Mouse (Mus musculus): Measurements from ENCODE around the gene Dnaaf2.

Dnaaf2 gene

DNA sequence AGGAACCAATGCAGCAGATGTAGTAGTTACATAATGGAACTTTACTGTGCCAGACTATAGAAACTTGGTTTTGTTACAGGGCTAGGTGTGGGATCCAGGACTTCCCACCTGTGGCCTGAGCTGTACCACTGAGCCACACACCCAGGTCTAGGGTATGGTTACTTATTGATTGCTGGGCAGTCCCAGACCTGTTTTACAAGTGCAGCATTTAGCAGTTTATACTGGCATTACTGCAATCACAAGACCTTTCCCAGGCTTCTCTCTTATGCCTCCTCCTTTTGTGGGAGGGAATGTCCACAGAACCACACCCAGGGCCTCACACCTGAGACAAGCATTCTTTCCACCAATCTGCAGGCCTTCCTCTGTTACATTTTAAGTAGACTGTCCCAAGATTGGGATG, 756 bp upstream of the Dnaaf2 start:
- no peak for DNase-seq (ENCODE audit: low read depth, low spot score)

DNA sequence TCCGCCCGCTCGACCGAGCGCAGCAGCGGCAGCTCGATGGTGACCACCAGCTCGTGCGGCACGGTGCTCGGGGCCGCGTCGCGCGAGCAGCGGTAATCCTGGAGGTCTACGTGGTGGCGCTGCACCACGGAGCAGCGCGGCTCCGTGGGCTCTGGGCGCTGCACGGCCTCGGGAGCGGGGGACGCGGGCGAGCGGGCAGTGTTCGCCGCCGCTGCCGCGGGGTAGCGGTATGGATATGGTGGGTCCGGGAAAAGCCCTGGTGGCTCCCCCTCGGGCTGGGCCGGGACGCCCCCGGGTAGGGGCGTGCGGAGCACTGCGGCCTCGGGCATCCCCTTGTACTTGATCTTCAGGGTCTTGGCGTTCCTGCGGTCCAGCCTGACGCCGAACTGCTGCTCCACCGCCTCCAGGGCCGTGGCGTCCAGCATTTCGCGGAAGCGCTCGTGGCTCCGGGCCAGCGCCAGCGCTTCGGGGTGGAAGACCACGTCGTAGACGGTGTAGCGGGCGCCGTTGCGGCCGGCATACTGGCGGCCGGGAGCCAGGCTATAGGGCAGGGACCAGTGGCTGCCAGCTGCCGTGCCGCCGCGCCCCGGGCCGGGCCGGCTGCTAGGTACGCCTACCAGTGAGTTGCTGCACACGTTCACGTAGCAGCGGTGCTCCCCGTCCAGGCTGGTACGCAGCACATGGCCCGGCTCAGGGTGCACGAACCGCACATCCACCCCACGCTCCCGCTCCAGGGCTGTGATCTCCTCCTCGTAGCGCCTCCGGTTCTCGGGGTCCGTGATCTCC, 658 bp downstream of the Dnaaf2 start:
- peak; percentile 78 for DNase-seq (ENCODE audit: low read depth, low spot score)

- DNase-seq (ENCODE audit: low read depth, low spot score) = peak; percentile 78
Measured at GRCm38 (mm10) chr12:69196444-69197377, 1.5 kb downstream of the Dnaaf2 start, which contains the start of gene Gm49383. Gene Gm49383 (minus strand): TSS chr12:69197104.

DNA sequence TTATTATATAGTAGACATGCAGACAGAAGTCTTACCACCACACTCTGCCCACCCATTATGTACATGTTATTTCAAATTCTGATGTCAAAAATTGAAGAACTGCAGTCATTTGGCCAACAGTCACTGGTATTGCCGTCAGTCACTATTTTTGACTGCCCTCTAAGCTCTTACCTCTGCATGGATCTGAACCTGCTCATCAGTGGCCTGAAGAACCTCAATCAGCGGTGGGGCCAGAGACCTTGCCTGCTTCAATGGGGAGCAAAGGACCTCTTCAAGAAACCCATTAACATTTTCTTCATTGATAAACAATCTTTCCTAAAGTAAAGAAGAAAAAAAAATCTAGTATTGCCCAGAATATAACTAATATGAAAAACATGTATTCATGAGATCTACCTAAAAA, 5.6 kb downstream of the Dnaaf2 start:
- DNase-seq (ENCODE audit: low read depth, low spot score) = no peak

- DNase-seq (ENCODE audit: low read depth, low spot score) = no peak
Measured at GRCm38 (mm10) chr12:69191396-69191795, 6.8 kb downstream of the Dnaaf2 start.

- DNase-seq (ENCODE audit: low read depth, low spot score) = peak; percentile 19
Measured at GRCm38 (mm10) chr12:69190522-69190921, 7.7 kb downstream of the Dnaaf2 start.

GRCm38 (mm10) chr12:69190074-69190473, 8.2 kb downstream of the Dnaaf2 start:
- DNase-seq (ENCODE audit: low read depth, low spot score) = no peak

DNA sequence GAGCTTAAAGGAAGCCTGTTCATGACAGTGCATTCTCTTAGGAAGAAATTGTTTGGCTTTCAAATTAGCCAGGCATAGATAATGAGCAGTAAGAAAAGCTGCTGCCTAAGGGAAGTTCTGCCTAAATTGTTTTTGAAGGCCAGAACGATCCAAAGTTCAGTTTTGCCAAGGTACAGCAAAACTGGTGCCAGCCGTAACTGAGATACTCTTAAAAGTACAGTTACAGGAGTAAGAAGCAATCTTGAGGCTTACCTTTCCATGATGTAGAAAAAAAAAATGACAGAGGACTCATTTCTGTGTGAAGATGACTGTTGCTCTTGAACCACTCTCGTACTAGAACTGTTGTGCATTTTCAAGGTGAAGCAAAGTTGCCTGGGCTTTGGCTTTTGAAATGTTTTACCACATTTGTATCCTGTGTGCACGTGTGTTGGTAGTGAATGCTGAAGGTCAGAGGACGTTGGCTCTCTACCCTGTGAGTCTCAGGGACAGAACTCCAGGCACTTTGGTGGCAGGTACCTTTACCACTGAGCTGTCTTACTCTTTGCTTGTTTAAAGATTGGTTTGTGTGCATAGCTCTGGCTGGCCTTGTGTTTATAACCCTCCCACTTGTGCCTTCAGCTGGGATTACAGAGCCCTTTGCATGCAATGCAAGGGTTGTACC, 11.3 kb downstream of the Dnaaf2 start:
- no peak for DNase-seq (ENCODE audit: low read depth, low spot score)

DNA sequence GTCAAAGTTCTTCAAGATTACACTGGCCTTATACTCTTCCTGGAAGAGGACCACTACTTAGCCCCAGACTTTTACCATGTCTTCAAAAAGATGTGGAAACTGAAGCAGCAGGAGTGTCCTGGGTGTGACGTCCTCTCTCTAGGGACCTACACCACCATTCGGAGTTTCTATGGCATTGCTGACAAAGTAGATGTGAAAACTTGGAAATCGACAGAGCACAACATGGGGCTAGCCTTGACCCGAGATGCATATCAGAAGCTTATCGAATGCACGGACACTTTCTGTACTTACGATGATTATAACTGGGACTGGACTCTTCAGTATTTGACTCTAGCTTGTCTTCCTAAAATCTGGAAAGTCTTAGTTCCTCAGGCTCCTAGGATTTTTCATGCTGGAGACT, 12.9 kb downstream of the Dnaaf2 start:
- DNase-seq (ENCODE audit: low read depth, low spot score) = no peak

DNA sequence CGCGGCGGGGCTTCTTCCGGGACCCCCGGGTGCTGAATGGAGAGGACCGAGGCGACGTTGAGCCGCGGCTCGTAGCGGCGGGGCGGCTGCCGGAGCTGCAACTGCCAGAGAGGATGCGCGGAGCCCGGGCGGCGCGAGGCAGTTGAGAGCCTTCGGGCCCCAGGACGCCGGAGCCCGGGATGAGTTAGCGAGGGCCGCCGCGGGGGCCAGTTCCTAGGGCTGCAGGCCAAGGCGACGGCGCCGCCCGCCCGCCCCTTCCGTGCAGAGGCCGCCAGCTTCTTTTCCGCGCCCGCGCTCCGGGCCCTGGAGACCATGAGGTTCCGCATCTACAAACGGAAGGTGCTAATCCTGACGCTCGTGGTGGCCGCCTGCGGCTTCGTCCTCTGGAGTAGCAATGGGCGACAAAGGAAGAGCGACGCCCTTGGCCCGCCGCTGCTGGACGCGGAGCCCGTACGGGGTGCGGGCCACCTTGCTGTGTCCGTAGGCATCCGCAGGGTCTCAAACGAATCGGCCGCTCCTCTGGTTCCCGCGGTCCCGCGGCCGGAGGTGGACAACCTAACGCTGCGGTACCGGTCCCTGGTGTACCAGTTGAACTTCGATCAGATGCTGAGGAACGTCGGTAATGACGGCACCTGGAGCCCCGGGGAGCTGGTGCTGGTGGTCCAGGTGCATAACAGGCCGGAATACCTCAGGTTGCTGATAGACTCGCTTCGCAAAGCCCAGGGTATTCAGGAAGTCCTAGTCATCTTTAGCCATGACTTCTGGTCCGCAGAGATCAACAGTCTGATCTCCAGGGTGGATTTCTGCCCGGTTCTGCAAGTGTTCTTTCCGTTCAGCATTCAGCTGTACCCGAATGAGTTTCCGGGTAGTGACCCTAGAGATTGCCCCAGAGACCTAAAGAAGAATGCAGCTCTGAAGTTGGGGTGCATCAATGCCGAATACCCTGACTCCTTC, 13.6 kb downstream of the Dnaaf2 start:
- DNase-seq (ENCODE audit: low read depth, low spot score) = no peak

GRCm38 (mm10) chr12:69183583-69184308, 14.5 kb downstream of the Dnaaf2 start, which contains the start of the genes Rpl36al and Mgat2:
Gene Rpl36al (minus strand): TSS chr12:69184083.
Gene Mgat2 (plus strand): TSS chr12:69184157.
- DNase-seq (ENCODE audit: low read depth, low spot score) = peak; percentile 98

- no peak for DNase-seq (ENCODE audit: low read depth, low spot score)
Measured at GRCm38 (mm10) chr12:69181800-69182199, 16.4 kb downstream of the Dnaaf2 start.

- DNase-seq (ENCODE audit: low read depth, low spot score) = no peak
Measured at GRCm38 (mm10) chr12:69179371-69179770, 18.9 kb downstream of the Dnaaf2 start.

DNA sequence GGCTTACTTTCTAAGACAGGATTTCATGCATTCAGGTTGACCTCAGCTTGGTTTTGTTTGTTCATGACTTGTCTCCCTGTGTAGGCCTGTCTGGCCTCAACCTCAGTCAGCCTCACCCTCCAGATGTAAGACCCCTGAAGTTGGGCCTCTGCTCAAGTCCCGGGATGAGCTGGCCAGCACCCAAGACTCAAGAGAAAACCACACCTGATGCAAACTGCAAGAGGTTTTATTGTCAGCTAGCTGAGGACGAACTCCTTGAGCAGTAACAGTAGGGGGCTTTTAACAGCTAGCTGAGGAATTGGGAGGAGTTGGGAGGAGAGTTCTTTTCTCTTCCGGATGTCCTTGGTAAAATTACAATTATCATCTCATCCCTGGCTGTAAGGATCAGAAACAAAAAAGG, 20.7 kb downstream of the Dnaaf2 start:
- no peak for DNase-seq (ENCODE audit: low read depth, low spot score)

DNA sequence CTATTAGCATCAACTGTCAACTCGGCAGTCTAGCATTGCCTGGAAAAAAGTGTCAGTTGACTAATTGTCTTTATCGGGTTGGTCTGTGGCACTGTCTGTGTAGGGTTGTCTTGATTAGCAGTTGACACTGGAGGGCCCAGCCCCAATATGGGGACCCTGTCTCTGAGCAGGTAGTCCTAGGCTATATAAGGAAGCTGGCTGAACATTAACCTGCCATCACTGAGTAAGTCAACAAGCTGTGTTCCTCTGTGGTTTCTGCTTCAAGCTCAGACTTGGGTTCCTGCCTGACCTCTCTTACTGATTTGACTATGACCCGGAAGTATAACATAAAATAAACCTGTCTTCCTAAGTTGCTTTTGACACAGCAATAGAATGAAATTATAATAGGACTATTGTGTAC, 22.3 kb downstream of the Dnaaf2 start:
- DNase-seq (ENCODE audit: low read depth, low spot score) = no peak

DNA sequence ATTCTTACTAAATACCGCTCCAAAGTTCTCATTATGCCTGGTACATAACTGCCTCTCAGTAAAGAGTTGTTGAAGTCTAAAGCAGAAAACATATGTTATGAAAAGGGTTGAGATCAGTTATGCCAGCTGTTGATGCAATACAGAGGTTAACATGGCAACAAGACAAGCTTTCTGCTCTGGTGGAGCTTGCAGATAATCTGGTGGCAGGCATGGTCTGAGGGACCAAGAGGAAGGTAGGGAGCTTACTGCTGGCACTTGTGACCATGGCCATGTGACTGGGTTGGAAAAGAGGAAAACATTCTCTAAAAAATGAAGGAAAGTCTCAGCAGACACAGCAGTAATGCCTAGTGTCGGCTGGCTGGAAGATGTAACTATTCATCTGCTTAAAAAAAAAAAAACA, 26.9 kb downstream of the Dnaaf2 start:
- no peak for DNase-seq (ENCODE audit: low read depth, low spot score)

GRCm38 (mm10) chr12:69168461-69169106, 29.6 kb downstream of the Dnaaf2 start, which contains the start of gene Lrr1:
Gene Lrr1 (plus strand): TSS chr12:69168814.
- peak; percentile 89 for DNase-seq (ENCODE audit: low read depth, low spot score)

DNA sequence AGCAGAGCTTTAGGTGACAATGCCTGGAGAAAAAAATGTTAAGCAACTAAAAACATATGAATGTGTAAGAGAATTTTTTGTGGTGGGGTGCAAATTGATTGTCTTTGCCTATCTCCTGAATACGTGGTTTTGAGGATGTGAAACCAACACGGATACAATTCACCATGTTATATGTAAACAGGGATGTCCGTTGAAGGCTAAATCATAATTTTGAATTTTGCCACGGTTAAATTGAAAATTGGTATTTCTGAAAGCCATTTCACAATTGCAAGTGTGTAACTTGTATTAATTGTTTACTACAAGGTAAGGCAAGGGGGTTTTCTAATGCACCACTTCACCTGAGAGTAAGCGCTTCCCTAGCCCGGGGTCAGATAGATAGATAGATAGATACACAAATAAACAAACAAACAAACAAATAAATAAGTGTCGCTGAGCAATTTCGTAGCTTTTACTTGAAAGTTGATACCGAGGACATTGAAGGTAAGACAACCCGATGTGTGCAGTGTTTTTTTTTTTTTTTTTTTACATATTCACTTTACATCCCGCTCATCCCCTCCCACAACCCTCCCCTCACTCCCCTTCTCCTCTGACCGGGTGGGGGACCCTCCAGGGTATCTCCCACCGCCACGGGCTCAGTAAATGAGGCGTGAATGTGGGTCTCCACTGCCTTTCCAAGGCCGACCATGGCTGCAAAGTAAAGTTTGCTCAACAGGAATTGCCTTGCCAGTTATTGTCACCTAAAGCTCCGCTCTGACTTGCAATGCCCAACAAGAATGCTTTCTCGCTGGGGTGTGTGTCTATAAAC, 30.4 kb downstream of the Dnaaf2 start:
- no peak for DNase-seq (ENCODE audit: low read depth, low spot score)

Measured in CD4-positive, CD25-positive, alpha-beta regulatory T cell, adult 2 months (primary cell).